Mouse (Mus musculus) regulatory T cell (primary cell): ENCODE results near the gene Serpinc1.
"Not testable (repeated sequence)": the region's sequence is repeated elsewhere in the genome, so short reads cannot be mapped to it uniquely, and the experiment has no call there.

Source experiments
- in situ Hi-C: fragments of 300-600 bp; cut with MboI, MseI; formaldehyde crosslinking; loops from one replicate; pipeline ENCODE4 v1.15.1; 2025; ENCODE audit warnings: high pct_unique_total_duplicates

Gene Serpinc1

DNA sequence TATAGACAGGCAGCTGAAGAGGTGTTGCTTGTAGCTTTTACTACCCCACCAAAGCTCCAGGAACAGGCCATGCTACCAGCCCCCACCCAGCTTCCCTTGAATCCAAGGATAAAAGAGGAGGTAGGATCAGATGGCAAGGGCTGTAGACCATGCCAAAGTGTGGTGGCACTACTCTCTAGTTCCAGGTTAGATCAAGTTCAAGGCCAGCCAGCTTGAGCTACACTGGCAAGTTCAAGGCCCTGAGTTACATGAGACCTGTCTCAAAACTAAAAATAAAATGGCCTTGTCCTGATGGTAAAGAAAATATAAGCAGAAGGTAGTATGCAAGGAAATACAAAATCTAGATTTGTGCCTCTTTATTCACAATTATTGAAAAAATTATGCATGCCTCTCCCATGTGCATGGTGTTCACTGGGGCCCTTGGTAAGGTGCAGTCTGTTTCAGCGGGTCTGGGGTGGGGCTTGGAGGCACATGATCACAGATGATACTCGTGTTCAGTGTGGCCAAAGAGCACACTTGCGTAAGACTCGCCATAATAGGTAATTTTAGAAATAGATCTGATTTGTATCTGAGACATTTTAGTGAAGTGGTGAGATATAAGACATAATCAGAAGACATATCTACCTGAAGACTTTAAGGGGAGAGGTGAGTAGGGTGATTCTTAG lies at the start of gene Serpinc1:
Gene Serpinc1 (plus strand): TSS at position 515 of the 665 bp plus-strand sequence.
- in situ Hi-C loops: no loop called here

GRCm38 (mm10) chr1:160931320-160931719 lies 47.1 kb upstream of the Serpinc1 start:
- in situ Hi-C loops: loop anchor here (10.0 kb wide), 1 partner anchor 197 kb away; no protein-coding TSS in a partner anchor

DNA sequence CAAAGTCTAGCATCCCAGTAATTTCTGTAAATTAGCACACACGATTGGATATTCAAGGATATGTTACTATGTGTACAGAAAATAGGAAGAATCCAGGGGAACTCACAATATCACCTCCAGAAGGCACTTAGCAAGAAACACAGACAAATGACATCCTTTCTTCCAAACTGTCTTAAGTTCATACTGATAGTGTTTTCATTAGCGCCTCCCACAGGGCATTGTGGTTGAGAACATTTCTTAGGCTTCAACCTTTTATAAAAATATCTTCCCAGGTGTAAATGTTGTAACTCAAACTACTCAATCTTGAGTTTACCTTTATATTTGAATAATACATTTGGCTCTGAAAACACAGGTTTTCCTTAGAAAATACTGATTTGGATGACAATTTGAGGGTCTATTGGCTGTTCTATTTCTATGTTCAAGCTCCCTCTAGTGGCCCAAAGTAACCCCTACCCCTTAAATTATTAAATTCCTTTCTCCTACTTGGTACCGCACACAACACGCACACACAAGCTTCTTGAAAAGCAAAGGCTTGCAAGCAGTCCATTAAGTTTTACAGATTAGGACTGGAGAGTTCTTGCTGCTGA lies 44.4 kb upstream of the Serpinc1 start:
- in situ Hi-C loops: loop anchor here (10.0 kb wide), 1 partner anchor 199 kb away; no protein-coding TSS in a partner anchor

GRCm38 (mm10) chr1:160935551-160935950 lies 42.8 kb upstream of the Serpinc1 start:
- in situ Hi-C loops: loop anchor here (10.0 kb wide), 1 partner anchor 201 kb away; no protein-coding TSS in a partner anchor

DNA sequence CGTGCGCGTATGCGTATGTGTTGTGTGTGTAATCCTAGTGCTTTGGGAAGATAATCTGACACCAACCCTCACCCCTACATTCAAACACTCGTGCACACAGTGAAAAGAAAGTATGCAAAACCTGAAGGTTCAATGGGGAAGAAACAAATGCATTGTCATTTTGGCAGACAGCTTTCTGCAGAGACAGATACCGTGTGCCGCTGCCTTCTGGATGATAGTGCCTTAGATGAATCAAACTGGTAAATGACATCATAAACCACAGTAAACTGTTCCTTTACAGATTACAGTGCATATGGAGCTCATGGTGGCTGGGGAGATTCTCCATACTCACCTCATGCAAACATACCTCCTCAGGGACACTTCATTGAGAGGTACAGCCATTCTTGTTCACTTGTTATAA lies 15.2 kb upstream of the Serpinc1 start:
- in situ Hi-C loops: no loop called here

GRCm38 (mm10) chr1:160967268-160967667 lies 11.1 kb upstream of the Serpinc1 start:
- in situ Hi-C loops: no loop called here

DNA sequence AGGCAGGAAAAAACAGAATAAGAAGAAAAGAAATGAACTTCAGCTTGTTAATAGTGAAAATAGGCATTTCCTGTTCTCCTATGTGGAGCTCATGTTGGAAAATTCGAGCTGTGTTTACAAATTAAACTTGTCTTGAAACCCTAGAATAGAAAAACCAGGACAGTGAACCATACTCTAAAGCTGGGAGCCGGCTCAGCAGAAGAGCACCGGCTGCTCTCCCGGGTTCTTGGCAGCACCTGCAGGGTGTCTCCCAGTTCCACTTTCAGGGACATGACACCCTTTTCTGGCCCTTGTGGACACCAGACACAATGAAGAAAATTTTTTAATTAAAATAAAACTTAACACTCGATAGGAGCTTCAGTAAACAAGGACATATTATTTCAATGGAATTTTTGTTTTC lies 9.7 kb upstream of the Serpinc1 start:
- in situ Hi-C loops: no loop called here

DNA sequence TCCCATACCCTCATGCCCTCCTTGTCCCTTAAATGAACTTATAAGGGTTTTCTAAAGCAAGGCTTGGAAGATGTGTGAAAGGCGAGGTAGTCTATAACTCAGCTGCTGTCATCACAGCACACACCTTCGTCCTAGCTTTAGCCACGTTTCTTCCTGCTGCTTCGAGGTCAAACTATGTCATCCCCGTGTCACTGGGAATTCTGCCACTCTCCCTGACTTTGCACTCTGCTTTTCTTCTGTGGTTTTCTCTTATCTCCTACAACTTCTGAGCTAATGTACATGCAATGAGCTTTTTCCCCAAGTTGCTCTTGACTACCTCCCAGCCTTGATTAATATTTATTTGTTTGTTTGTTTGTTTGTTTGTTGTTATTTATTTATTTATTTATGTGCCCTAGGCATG lies 1.6 kb downstream of the Serpinc1 start:
- in situ Hi-C loops: no loop called here

DNA sequence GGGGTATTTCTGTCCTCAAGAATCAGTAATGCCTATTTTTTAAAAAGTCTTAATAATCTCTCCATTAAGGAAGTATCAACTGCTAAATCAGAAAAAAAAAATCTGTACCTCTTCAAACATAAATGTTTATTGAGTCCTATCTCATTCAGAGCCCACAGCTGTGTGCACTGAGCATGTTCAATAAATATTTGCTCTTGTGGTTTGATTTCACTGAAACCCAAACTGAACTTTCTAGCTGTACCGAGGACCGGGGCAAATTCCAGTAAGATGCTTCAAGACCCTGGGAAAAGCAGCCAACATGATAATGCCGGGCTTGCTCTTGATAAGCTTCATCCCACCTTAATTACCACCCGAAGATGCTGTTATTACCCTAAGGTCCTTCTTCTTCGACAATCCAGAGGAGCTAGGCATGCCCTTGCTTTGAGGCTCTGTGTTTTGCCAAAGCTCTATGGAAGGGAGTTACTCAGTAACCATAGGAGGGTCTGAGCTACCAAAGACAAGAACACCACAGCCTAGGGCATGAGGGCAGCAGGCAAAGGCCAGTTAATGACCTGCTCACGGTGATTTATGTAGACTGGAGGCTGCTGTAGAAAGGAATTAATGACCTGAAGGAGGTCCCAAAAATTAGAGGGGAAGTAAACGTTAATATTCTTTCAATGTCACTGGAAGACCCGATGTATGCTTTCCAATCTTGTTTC lies 2.3 kb downstream of the Serpinc1 start:
- in situ Hi-C loops: no loop called here

DNA sequence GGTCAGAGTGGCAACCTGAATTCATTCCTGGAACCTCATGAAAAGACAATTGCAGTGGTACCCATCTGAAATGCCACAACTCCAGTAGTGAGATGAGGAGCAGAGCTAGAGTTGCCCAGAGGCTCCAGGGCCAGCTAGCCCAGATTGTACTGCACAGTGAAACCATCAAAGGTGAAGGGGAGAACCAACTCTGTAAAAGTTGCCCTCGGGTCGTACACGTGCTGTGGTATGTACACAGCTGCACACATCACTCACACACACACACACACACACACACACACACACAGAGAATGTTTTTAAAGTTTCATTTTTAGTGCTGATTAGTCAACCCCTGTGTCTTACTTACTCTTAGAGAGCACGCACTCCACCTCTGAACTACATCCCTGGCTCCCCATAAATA lies 3.0 kb downstream of the Serpinc1 start:
- in situ Hi-C loops: no loop called here

DNA sequence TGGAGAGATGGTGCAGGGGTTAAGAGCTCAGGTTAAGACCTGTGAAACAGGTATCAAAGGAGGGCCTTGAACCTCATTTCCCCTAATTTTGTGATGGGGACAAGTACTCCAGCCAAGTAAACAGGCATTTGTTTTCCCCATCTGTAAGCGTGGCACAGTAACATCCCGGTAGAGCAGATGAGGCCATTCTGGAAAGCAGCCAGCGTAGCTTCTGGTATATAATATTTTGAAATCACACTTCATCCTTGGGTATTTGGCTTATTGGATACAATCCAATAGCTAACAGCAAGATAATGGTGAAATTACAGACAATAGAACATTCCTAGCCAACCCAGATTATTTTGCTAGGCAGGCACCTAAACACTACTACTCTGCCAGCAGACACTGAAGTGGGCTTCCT lies 4.5 kb downstream of the Serpinc1 start:
- in situ Hi-C loops: no loop called here

- in situ Hi-C loops: not testable (repeated sequence)
Measured at GRCm38 (mm10) chr1:160984731-160985130, 6.3 kb downstream of the Serpinc1 start.

DNA sequence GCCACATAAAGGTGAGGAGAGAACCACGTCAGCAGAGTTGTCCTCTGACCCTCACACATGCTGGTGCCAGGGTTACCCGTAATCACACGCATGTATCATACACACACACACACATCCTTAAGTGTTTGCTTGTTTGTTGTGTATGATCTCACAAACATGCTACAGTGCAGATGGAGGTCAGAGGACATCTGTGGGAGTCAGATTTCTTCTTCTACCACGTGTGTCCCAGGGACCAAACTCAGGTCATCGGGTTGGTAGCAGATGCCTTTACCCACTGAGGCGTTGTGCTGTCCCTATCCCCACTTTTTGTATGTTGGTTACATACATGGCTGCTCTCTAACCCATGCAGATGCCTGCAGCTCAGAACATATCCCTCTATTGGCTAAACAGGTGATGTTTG lies 7.1 kb downstream of the Serpinc1 start:
- in situ Hi-C loops: no loop called here

DNA sequence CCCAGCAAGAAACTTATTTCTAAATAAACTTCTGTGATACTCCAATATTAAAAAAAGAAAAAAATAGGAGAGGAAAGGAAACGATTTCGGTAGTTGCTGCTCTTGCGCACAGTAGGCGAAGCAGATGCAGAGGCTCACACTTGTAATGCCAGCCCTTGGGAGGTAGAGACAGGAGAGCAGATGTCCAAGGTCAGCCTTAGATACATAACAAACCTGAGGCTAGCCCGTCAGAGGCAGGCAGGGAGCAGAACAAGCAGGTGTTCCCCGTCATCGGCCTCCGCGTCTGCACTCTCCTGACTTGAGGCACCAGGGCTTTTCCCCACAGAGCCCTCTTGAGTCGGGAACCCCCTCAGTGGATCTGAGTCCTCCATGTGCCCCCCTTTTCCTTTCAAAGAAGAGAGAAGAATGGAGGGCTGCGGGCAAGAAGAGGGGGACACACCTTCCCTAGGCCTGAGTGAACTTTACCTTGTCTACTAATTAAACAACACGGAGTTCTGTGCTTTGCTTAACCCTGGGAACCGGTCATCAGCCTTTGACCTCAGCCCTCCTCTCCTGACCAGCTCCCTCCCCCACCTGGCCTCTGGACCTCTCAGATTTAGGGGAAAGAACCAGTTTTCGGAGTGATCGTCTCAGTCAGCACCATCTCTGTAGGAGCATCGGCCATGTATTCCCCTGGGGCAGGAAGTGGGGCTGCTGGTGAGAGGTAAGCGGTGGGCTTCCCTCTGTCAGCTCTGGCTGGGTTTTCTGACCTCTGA lies 8.7 kb downstream of the Serpinc1 start:
- in situ Hi-C loops: no loop called here

DNA sequence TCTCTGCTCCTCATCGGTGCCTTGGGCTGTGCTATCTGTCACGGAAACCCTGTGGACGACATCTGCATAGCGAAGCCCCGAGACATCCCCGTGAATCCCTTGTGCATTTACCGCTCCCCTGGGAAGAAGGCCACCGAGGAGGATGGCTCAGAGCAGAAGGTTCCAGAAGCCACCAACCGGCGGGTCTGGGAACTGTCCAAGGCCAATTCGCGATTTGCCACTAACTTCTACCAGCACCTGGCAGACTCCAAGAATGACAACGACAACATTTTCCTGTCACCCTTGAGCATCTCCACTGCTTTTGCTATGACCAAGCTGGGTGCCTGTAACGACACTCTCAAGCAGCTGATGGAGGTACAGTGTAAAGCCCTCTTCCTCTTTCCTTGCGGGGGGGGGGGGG lies 11.0 kb downstream of the Serpinc1 start:
- in situ Hi-C loops: no loop called here

GRCm38 (mm10) chr1:160993851-160994250 lies 15.5 kb downstream of the Serpinc1 start:
- in situ Hi-C loops: no loop called here

GRCm38 (mm10) chr1:161004942-161005341 lies 26.6 kb downstream of the Serpinc1 start:
- in situ Hi-C loops: no loop called here

- in situ Hi-C loops: no loop called here
Measured at GRCm38 (mm10) chr1:161005526-161005925, 27.1 kb downstream of the Serpinc1 start.

DNA sequence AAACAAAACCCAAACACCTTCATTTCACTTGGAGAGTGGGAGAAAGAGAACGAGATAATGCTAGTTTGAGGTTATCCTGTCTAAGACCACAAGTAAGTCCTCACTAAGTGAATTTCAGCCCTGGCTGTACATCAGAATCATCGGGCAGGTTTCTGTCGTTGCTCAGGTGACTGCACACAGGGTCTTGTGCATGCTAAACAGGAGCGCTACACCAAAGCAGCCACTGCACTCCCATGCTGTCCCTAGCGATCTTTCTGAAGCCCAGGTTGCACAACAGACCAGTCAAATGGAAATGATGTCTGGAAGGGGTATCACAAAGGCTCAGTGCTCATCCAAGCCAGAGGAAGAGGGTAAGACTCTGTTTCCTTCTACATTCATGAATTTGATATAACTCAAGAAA lies 28.1 kb downstream of the Serpinc1 start:
- in situ Hi-C loops: no loop called here

DNA sequence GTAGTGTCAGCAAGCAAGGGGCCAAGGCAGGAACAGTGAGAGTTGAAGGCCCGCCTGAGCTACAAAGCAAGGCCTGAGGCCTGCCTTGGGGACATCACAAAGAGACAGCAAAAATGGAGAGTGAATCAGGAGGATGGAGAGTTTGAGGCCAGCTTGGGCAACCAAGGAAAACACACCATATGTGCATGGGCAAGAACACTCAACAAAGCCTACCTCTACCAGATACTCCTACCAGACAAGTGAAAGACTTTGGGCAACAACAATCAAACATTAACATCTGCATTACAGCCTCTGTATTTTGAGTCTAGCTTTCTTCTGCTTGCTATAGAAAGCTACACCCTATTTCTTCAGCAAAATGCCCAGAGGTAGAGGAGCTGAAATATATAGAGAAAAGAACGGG lies 29.7 kb downstream of the Serpinc1 start:
- in situ Hi-C loops: no loop called here

- in situ Hi-C loops: no loop called here
Measured at GRCm38 (mm10) chr1:161010436-161010835, 32.1 kb downstream of the Serpinc1 start.

DNA sequence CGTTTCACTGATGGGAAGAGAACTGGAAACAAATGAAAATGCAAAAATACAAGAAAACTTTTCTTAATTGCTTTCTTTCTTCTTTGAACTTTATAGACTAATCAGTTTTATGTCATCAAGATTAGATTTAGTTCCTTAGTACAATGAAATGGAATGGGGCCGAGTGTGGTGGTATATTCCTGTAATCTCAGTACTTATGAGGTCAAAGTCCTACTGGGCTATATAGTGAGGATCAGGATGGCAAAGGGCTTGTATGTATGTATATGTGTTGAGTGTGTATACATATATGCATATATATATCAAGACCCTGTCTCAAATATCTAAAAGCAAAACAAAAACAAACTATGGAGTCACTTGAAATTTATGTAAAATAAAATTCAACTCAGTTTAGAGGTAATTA lies 38.0 kb downstream of the Serpinc1 start:
- in situ Hi-C loops: no loop called here
